Mouse (Mus musculus) embryonic facial prominence, embryonic 10.5 days (tissue): ENCODE measurements around the gene Gadd45g. TPM values are rescaled to one million over a fixed set of nuclear protein-coding genes. Genes with fewer than 3 reads are reported as not detected.
A peak's percentile ranks its signal among the peaks of the same experiment; 100 is the strongest.
"Not testable (repeated sequence)": the region's sequence is repeated elsewhere in the genome, so short reads cannot be mapped to it uniquely, and the experiment has no call there.

Experiments used
- DNase-seq: peaks from one replicate; pipeline ENCODE4 v3.0.0-alpha.2; 2017; ENCODE audit warnings: low spot score
- H3K27ac ChIP-seq: fragments of 300-500 bp; sonication (generic); replicated peaks from 2 replicates; pipeline ENCODE4 v1.5.1; 2016; ENCODE audit warnings: mild to moderate bottlenecking
- H3K27me3 ChIP-seq: fragments of 300-500 bp; sonication (generic); replicated peaks from 2 replicates; pipeline ENCODE4 v1.6.1; 2016; ENCODE audit warnings: low read depth, mild to moderate bottlenecking; ENCODE audit not compliant: poor library complexity, severe bottlenecking
- H3K36me3 ChIP-seq: fragments of 300-500 bp; sonication (generic); replicated peaks from 2 replicates; pipeline ENCODE4 v1.6.1; 2016; ENCODE audit warnings: mild to moderate bottlenecking, moderate library complexity
- H3K4me1 ChIP-seq: fragments of 300-500 bp; sonication (generic); 2 replicates; pipeline ENCODE4 v1.6.1; 2016
- H3K4me3 ChIP-seq: fragments of 300-500 bp; sonication (generic); 2 replicates; pipeline ENCODE4 v1.5.1; 2016; ENCODE audit warnings: mild to moderate bottlenecking, moderate library complexity
- H3K9me3 ChIP-seq: fragments of 300-500 bp; sonication (generic); 2 replicates; pipeline ENCODE4 v1.6.1; 2016; ENCODE audit warnings: mild to moderate bottlenecking
- WGBS: fragments of 180-500 bp; shearing (Covaris S2); methylation state at CpG from one replicate; pipeline ENCODE4 v1.1.7; 2016; 5-methylcytosine and 5-hydroxymethylcytosine counted together
- polyA plus RNA-seq: library from polyadenylated mRNA; unstranded; fragments of >200 nt; fragmentation: Nextera tagmentation; extraction: Ambion mirVana; gene quantifications from 2 replicates; pipeline ENCODE4 v1.2.1, GENCODE M21; 2016

Gadd45g gene
- polyA plus RNA-seq, 1 experiment from 2014 or later: 61.5 TPM

- no peaks in the 10 kb centered on the region for H3K27me3 ChIP-seq
- H3K4me1 ChIP-seq: peaks cover 24% of the 10 kb centered on the region
- WGBS: 75% methylated on average over 6 of the region's 6 CpGs
- no peak overlapping the region for H3K27ac ChIP-seq
- peaks cover 3% of the 10 kb centered on the region; the same call in 1 of the 2 replicates for H3K9me3 ChIP-seq
- DNase-seq: no peak
- no peak overlapping the region for H3K4me3 ChIP-seq
- H3K36me3 ChIP-seq: no peaks in the 10 kb centered on the region
Measured at GRCm38 (mm10) chr13:51818170-51818943, 28.1 kb upstream of the Gadd45g start.

DNA sequence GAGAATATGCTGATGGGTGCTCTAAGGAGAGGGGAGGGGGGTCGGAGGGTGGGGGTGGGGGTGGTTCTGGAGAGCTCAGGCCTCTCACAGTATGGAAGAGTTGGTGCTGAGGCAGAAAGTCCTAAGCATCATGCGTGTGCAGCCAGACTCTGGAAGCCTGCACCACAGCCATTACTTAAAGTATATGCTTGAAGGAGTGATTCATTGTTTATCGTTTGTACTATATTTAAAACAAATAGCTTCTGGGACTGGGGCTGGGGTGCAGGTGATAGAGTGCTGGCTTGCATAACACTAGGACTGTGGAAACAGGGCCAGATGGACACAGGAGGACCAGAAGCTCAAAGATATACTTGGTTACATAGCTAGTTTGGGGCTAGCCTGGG, 27.5 kb upstream of the Gadd45g start:
- WGBS: 79% methylated on average over 3 of the region's 3 CpGs
- Histone ChIP-seq H3K27ac (no peak overlapping the region), H3K4me3 (no peak overlapping the region), H3K4me1 (peaks cover 24% of the 10 kb centered on the region), H3K9me3 (peaks cover 3% of the 10 kb centered on the region; the same call in 1 of the 2 replicates), H3K36me3 (no peaks in the 10 kb centered on the region), H3K27me3 (no peaks in the 10 kb centered on the region)
- no peak for DNase-seq

DNA sequence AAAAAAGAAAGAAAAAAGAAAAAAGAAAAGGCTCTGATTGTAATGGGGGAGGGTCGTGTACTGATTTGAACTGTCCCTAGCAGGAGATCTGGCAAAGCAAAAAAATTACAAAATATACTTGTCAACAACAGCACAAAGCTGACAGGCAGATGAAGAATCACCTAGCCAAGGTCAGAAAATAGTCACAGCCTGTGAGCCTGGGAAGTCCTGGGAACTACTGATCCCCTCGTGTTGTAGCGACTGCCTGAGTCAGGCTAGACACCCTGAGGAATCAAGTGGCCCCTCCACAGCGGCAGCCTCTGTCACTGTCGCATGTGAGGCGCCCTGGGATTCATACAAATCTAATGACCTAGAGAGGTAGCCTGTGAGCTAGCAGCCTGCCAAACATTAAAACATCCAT, 27.1 kb upstream of the Gadd45g start:
- Histone ChIP-seq H3K27ac (no peak overlapping the region), H3K4me1 (peaks cover 24% of the 10 kb centered on the region), H3K9me3 (peaks cover 3% of the 10 kb centered on the region; the same call in 1 of the 2 replicates), H3K36me3 (no peaks in the 10 kb centered on the region), H3K27me3 (no peaks in the 10 kb centered on the region), H3K4me3 (no peak overlapping the region)
- DNase-seq: no peak
- 83% methylated on average over 6 of the region's 6 CpGs for WGBS

- Histone ChIP-seq H3K9me3 (peaks cover 3% of the 10 kb centered on the region; the same call in 1 of the 2 replicates), H3K36me3 (no peaks in the 10 kb centered on the region), H3K27ac (no peak overlapping the region), H3K4me1 (peaks cover 18% of the 10 kb centered on the region), H3K27me3 (no peaks in the 10 kb centered on the region), H3K4me3 (no peak overlapping the region)
- WGBS: 71% methylated on average over 3 of the region's 3 CpGs
- no peak for DNase-seq
Measured at GRCm38 (mm10) chr13:51821988-51822387, 24.5 kb upstream of the Gadd45g start.

DNA sequence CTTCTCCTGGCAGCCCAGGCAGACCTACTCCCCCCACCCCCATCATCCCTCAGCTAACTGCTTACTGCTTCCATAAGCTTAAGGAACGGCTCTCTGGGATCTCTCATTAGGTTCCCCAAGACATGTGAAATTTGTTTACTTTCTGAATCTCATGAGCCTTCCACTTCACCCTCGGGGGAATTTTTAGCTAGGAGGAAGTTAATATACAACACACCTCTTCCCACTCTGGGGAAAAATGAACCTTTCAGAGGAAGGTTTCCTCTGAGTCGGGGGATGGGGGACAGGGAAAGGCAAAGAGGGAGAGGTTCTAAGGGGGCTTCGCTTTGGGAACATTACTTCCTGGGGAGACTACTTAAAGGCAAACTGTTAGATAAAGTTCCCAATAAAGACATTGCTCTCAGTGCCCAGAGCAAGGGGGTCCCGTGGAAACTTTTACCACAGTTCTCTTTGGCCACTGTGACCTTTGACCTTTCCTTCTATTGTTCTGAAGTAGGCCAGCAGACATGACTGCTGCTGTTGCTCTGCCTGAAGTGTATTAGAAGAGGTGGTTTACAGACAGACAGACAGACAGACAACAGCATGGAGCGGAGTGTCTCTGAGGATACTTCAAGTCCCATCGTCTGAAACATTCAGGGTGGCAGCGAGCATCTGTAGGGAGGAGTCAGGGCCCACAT, 22.5 kb upstream of the Gadd45g start:
- no peak overlapping the region for H3K4me3 ChIP-seq
- H3K27ac ChIP-seq: peak overlapping the region; percentile 61; the same call in 1 of the 2 replicates
- 46% methylated on average over 8 of the region's 8 CpGs for WGBS
- no peaks in the 10 kb centered on the region for H3K36me3 ChIP-seq
- DNase-seq: no peak
- H3K4me1 ChIP-seq: peaks cover 18% of the 10 kb centered on the region
- H3K27me3 ChIP-seq: no peaks in the 10 kb centered on the region
- peaks cover 3% of the 10 kb centered on the region; the same call in 1 of the 2 replicates for H3K9me3 ChIP-seq

GRCm38 (mm10) chr13:51830744-51831450, 15.6 kb upstream of the Gadd45g start:
- Histone ChIP-seq H3K27ac (no peak overlapping the region; the same call in 1 of the 2 replicates), H3K4me1 (peaks cover 15% of the 10 kb centered on the region), H3K36me3 (no peaks in the 10 kb centered on the region), H3K9me3 (no peaks in the 10 kb centered on the region), H3K27me3 (0 out of 2 replicates have a peak, but pooled peaks cover 5% of the 10 kb centered on the region), H3K4me3 (no peak overlapping the region)
- DNase-seq: peak; percentile 53
- WGBS: 40% methylated on average over 10 of the region's 10 CpGs

DNA sequence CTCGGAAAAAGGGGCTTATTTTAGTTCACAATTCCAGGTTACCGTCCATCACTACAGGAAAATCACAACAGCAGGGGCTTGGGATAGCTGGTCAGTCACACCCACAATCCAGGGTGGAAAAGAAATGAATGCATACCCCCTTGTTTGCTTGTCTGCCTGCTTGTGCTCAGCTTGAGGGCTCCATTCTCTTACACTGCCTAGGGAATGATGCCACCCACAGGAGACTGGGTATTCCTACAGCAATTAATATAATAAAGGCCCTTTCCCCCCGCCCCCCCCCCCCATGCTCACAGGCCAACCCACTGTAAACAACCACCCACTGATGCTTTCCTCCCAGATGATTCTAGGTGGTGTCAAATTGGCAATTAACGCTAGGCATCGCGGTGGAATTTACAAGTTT, 14.0 kb upstream of the Gadd45g start:
- H3K9me3 ChIP-seq: no peaks in the 10 kb centered on the region

GRCm38 (mm10) chr13:51833611-51834010, 12.9 kb upstream of the Gadd45g start:
- peaks cover 29% of the 10 kb centered on the region for H3K4me1 ChIP-seq
- H3K9me3 ChIP-seq: no peaks in the 10 kb centered on the region
- no peak for DNase-seq
- H3K4me3 ChIP-seq: no peak overlapping the region
- H3K27me3 ChIP-seq: peaks cover 16% of the 10 kb centered on the region
- 57% methylated on average over 2 of the region's 2 CpGs for WGBS
- no peaks in the 10 kb centered on the region for H3K36me3 ChIP-seq
- H3K27ac ChIP-seq: 0 out of 2 replicates have a peak overlapping the region, but pooled peaks have one; percentile 31

More for the DNA sequence above, 14.0 kb upstream of the Gadd45g start:
- no peak overlapping the region for H3K4me3 ChIP-seq
- H3K36me3 ChIP-seq: no peaks in the 10 kb centered on the region
- DNase-seq: no peak
- no peak overlapping the region for H3K27ac ChIP-seq
- peaks cover 21% of the 10 kb centered on the region for H3K4me1 ChIP-seq
- 0 out of 2 replicates have a peak, but pooled peaks cover 5% of the 10 kb centered on the region for H3K27me3 ChIP-seq
- 85% methylated on average over 6 of the region's 6 CpGs for WGBS

DNA sequence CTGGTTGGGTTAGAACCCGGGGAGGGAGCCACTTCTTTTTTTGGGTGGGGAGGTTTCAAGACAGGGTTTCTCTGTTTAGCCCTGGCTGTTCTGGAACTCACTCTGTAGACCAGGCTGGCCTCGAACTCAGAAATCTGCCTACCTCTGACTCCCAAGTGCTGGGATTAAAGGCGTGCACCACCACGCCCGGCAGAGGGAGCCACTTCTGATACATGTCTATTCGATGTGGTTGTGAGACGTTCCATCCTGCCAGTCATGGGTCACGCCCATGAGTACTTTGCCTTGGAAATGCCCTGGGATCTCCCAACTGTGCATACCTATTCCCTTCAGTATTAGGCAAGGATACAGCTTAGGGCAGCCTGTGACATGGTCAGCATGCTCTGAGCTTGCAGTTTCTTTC, 12.5 kb upstream of the Gadd45g start:
- WGBS: 74% methylated on average over 8 of the region's 8 CpGs
- peaks cover 20% of the 10 kb centered on the region for H3K27me3 ChIP-seq
- H3K27ac ChIP-seq, H3K4me3 ChIP-seq, H3K36me3 ChIP-seq, DNase-seq, H3K9me3 ChIP-seq: not testable (repeated sequence)
- H3K4me1 ChIP-seq: peaks cover 29% of the 10 kb centered on the region

GRCm38 (mm10) chr13:51834520-51834919, 12.0 kb upstream of the Gadd45g start:
- H3K36me3 ChIP-seq: no peaks in the 10 kb centered on the region
- peaks cover 23% of the 10 kb centered on the region for H3K27me3 ChIP-seq
- H3K27ac ChIP-seq: no peak overlapping the region
- no peak for DNase-seq
- H3K9me3 ChIP-seq: no peaks in the 10 kb centered on the region
- peaks cover 29% of the 10 kb centered on the region for H3K4me1 ChIP-seq
- H3K4me3 ChIP-seq: no peak overlapping the region
- WGBS: 63% methylated on average over 2 of the region's 2 CpGs

DNA sequence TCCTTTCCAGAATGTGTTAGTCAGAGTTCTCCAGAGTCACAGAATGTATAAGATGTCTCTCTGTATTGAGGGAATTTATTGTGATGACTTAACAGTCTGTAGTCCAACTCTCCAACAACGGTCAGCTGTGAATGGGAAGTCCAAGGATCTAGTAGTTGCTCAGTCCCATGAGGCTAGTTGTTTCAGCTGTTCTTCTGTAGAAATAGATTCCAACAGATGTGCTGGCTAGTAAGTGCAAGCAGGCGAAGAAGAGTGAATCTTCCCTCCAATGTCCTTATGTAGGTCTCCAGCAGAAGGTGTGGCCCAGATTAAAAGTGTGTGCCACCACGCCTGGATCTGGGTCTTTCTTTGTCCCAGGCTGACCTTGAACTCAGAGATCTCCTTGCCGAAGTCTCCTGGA, 11.3 kb upstream of the Gadd45g start:
- H3K27ac ChIP-seq, H3K36me3 ChIP-seq, H3K9me3 ChIP-seq: not testable (repeated sequence)

GRCm38 (mm10) chr13:51837402-51837801, 9.1 kb upstream of the Gadd45g start:
- WGBS: 34% methylated on average over 5 of the region's 5 CpGs
- Histone ChIP-seq H3K36me3 (no peaks in the 10 kb centered on the region), H3K27me3 (peaks cover 49% of the 10 kb centered on the region), H3K9me3 (no peaks in the 10 kb centered on the region), H3K4me3 (no peak overlapping the region), H3K4me1 (peaks cover 50% of the 10 kb centered on the region), H3K27ac (peak overlapping the region; percentile 51; the same call in 1 of the 2 replicates)
- no peak for DNase-seq

More for the DNA sequence above, 11.3 kb upstream of the Gadd45g start:
- not testable (repeated sequence) for H3K4me3 ChIP-seq, DNase-seq
- WGBS: 84% methylated on average over 4 of the region's 4 CpGs
- Histone ChIP-seq H3K4me1 (peaks cover 29% of the 10 kb centered on the region), H3K27me3 (peaks cover 27% of the 10 kb centered on the region)
